Mouse (Mus musculus) intestine, embryonic 15.5 days (tissue): Measurements from ENCODE around the gene Ubash3a. TPM values are rescaled to one million over a fixed set of nuclear protein-coding genes. Genes with fewer than 3 reads are reported as not detected.

Source experiments
- ATAC-seq: fragments of 200-750 bp; cut with Nextera tagmentation; 2 replicates; pipeline ENCODE4 v1.8.0; 2017; ENCODE audit warnings: moderate TSS enrichment, moderate library complexity
- H3K27ac ChIP-seq: fragments of 300-500 bp; sonication (generic); 2 replicates; pipeline ENCODE4 v1.5.1; 2015; ENCODE audit warnings: mild to moderate bottlenecking, inconsistent platforms
- H3K27me3 ChIP-seq: fragments of 300-500 bp; sonication (generic); replicated peaks from 2 replicates; pipeline ENCODE4 v1.6.1; 2015; ENCODE audit warnings: inconsistent platforms
- H3K36me3 ChIP-seq: fragments of 300-500 bp; sonication (generic); 2 replicates; pipeline ENCODE4 v1.6.1; 2015; ENCODE audit warnings: inconsistent platforms
- H3K4me1 ChIP-seq: fragments of 300-500 bp; sonication (generic); replicated peaks from 2 replicates; pipeline ENCODE4 v1.6.1; 2015; ENCODE audit warnings: inconsistent platforms
- H3K4me2 ChIP-seq: fragments of 300-500 bp; sonication (generic); replicated peaks from 2 replicates; pipeline ENCODE4 v1.6.1; 2015; ENCODE audit warnings: mild to moderate bottlenecking, inconsistent platforms
- H3K4me3 ChIP-seq: fragments of 300-500 bp; sonication (generic); replicated peaks from 2 replicates; pipeline ENCODE4 v1.5.1; 2015; ENCODE audit warnings: inconsistent platforms
- H3K9ac ChIP-seq: fragments of 300-500 bp; sonication (generic); 2 replicates; pipeline ENCODE4 v1.6.1; 2015; ENCODE audit warnings: inconsistent platforms
- H3K9me3 ChIP-seq: fragments of 300-500 bp; sonication (generic); 2 replicates; pipeline ENCODE4 v1.6.1; 2016; ENCODE audit warnings: inconsistent platforms
- WGBS: fragments of 180-500 bp; shearing (Covaris S2); methylation state at CpG from one replicate; pipeline ENCODE4 v1.1.7; 2015; 5-methylcytosine and 5-hydroxymethylcytosine counted together
- polyA plus RNA-seq: library from polyadenylated mRNA; unstranded; fragments of >200 nt; fragmentation: Nextera tagmentation; extraction: Ambion mirVana; gene quantifications from 2 replicates; pipeline ENCODE4 v1.2.1, GENCODE M21; 2015

The Ubash3a gene
- polyA plus RNA-seq, 1 experiment from 2014 or later, result 0.20 TPM

- Histone ChIP-seq H3K27me3 (no peaks in the 10 kb centered on the region), H3K4me1 (peaks cover 3% of the 10 kb centered on the region; the same call in 1 of the 2 replicates), H3K36me3 (no peaks in the 10 kb centered on the region), H3K27ac (no peak overlapping the region), H3K4me2 (no peak overlapping the region), H3K9me3 (no peaks in the 10 kb centered on the region), H3K4me3 (no peak overlapping the region), H3K9ac (no peak overlapping the region)
- no peak for ATAC-seq
- 73% methylated on average over 8 of the region's 8 CpGs for WGBS
Measured at GRCm38 (mm10) chr17:31191825-31192224, 15.8 kb upstream of the Ubash3a start.

GRCm38 (mm10) chr17:31192663-31193062 lies 15.0 kb upstream of the Ubash3a start:
- Histone ChIP-seq H3K4me2 (no peak overlapping the region), H3K27ac (no peak overlapping the region), H3K27me3 (no peaks in the 10 kb centered on the region), H3K9ac (no peak overlapping the region), H3K4me1 (peaks cover 3% of the 10 kb centered on the region; the same call in 1 of the 2 replicates), H3K9me3 (no peaks in the 10 kb centered on the region), H3K4me3 (no peak overlapping the region), H3K36me3 (no peaks in the 10 kb centered on the region)
- 41% methylated on average over 2 of the region's 2 CpGs for WGBS
- no peak for ATAC-seq

GRCm38 (mm10) chr17:31193360-31193759 lies 14.3 kb upstream of the Ubash3a start:
- Histone ChIP-seq H3K27ac (no peak overlapping the region), H3K9me3 (no peaks in the 10 kb centered on the region), H3K36me3 (no peaks in the 10 kb centered on the region), H3K9ac (no peak overlapping the region), H3K4me3 (no peak overlapping the region), H3K27me3 (no peaks in the 10 kb centered on the region), H3K4me1 (peaks cover 3% of the 10 kb centered on the region; the same call in 1 of the 2 replicates), H3K4me2 (no peak overlapping the region)
- no peak; the same call in 1 of the 2 replicates for ATAC-seq
- 70% methylated on average over 9 of the region's 9 CpGs for WGBS

- Histone ChIP-seq H3K9ac (no peak overlapping the region), H3K9me3 (no peaks in the 10 kb centered on the region), H3K27ac (no peak overlapping the region), H3K4me1 (peaks cover 3% of the 10 kb centered on the region; the same call in 1 of the 2 replicates), H3K27me3 (no peaks in the 10 kb centered on the region), H3K36me3 (no peaks in the 10 kb centered on the region), H3K4me2 (no peak overlapping the region), H3K4me3 (no peak overlapping the region)
- 86% methylated on average over 6 of the region's 6 CpGs for WGBS
- ATAC-seq, result no peak
Measured at GRCm38 (mm10) chr17:31195207-31195606, 12.5 kb upstream of the Ubash3a start.

GRCm38 (mm10) chr17:31196283-31196682 lies 11.4 kb upstream of the Ubash3a start:
- H3K4me2 ChIP-seq, result no peak overlapping the region
- H3K27ac ChIP-seq, result no peak overlapping the region
- no peaks in the 10 kb centered on the region for H3K27me3 ChIP-seq
- H3K9me3 ChIP-seq, result no peaks in the 10 kb centered on the region
- no peak overlapping the region for H3K4me3 ChIP-seq
- no peaks in the 10 kb centered on the region for H3K36me3 ChIP-seq
- 78% methylated on average over 7 of the region's 7 CpGs for WGBS
- H3K9ac ChIP-seq, result no peak overlapping the region
- peaks cover 3% of the 10 kb centered on the region; the same call in 1 of the 2 replicates for H3K4me1 ChIP-seq
- ATAC-seq, result no peak

GRCm38 (mm10) chr17:31198877-31199276 lies 8.8 kb upstream of the Ubash3a start, which contains the start of gene Tmprss3:
TSS of gene Tmprss3 (minus strand) at chr17:31198977.
- WGBS, result 90% methylated on average over 11 of the region's 11 CpGs
- Histone ChIP-seq H3K27ac (no peak within 1 kb of the TSS), H3K9me3 (no peaks in the 10 kb centered on the region), H3K4me2 (no peak within 1 kb of the TSS), H3K36me3 (no peaks in the 10 kb centered on the region), H3K9ac (no peak within 1 kb of the TSS), H3K4me1 (no peaks in the 10 kb centered on the region), H3K27me3 (no peaks in the 10 kb centered on the region), H3K4me3 (no peak within 1 kb of the TSS)
- no peak for ATAC-seq

- no peak overlapping the region for H3K4me3 ChIP-seq
- no peaks in the 10 kb centered on the region for H3K9me3 ChIP-seq
- ATAC-seq, result no peak
- WGBS, result 81% methylated on average over 8 of the region's 8 CpGs
- no peaks in the 10 kb centered on the region for H3K4me1 ChIP-seq
- no peak overlapping the region for H3K4me2 ChIP-seq
- no peak overlapping the region for H3K27ac ChIP-seq
- H3K36me3 ChIP-seq, result no peaks in the 10 kb centered on the region
- H3K27me3 ChIP-seq, result no peaks in the 10 kb centered on the region
- no peak overlapping the region for H3K9ac ChIP-seq
Measured at GRCm38 (mm10) chr17:31208654-31209053, 981 bp downstream of the Ubash3a start.

GRCm38 (mm10) chr17:31209376-31209930 lies 1.8 kb downstream of the Ubash3a start:
- Histone ChIP-seq H3K4me3 (no peak overlapping the region), H3K4me1 (no peaks in the 10 kb centered on the region), H3K9me3 (no peaks in the 10 kb centered on the region), H3K4me2 (no peak overlapping the region), H3K9ac (no peak overlapping the region), H3K27ac (no peak overlapping the region), H3K27me3 (no peaks in the 10 kb centered on the region), H3K36me3 (no peaks in the 10 kb centered on the region)
- WGBS, result 90% methylated on average over 11 of the region's 11 CpGs
- ATAC-seq, result no peak

- Histone ChIP-seq H3K27ac (no peak overlapping the region), H3K27me3 (no peaks in the 10 kb centered on the region), H3K4me1 (no peaks in the 10 kb centered on the region), H3K36me3 (no peaks in the 10 kb centered on the region), H3K4me2 (no peak overlapping the region), H3K9me3 (no peaks in the 10 kb centered on the region), H3K9ac (no peak overlapping the region), H3K4me3 (no peak overlapping the region)
- WGBS, result 83% methylated on average over 7 of the region's 7 CpGs
- no peak for ATAC-seq
Measured at GRCm38 (mm10) chr17:31210299-31210698, 2.6 kb downstream of the Ubash3a start.

GRCm38 (mm10) chr17:31211881-31212280 lies 4.2 kb downstream of the Ubash3a start:
- Histone ChIP-seq H3K4me3 (no peak overlapping the region), H3K9ac (no peak overlapping the region), H3K27ac (no peak overlapping the region), H3K36me3 (no peaks in the 10 kb centered on the region), H3K4me1 (0 out of 2 replicates have a peak, but pooled peaks cover 2% of the 10 kb centered on the region), H3K9me3 (no peaks in the 10 kb centered on the region), H3K4me2 (no peak overlapping the region), H3K27me3 (no peaks in the 10 kb centered on the region)
- WGBS, result 84% methylated on average over 6 of the region's 6 CpGs
- no peak for ATAC-seq

- H3K4me1 ChIP-seq, result 0 out of 2 replicates have a peak, but pooled peaks cover 2% of the 10 kb centered on the region
- H3K9ac ChIP-seq, result no peak overlapping the region; the same call in 1 of the 2 replicates
- H3K27ac ChIP-seq, result peak overlapping the region; percentile 13; the same call in 1 of the 2 replicates
- WGBS, result 56% methylated on average over 5 of the region's 5 CpGs
- no peaks in the 10 kb centered on the region for H3K36me3 ChIP-seq
- H3K9me3 ChIP-seq, result no peaks in the 10 kb centered on the region
- H3K4me3 ChIP-seq, result no peak overlapping the region
- H3K27me3 ChIP-seq, result no peaks in the 10 kb centered on the region
- no peak overlapping the region for H3K4me2 ChIP-seq
- ATAC-seq, result peak; percentile 17; the same call in 1 of the 2 replicates
Measured at GRCm38 (mm10) chr17:31216068-31216955, 8.6 kb downstream of the Ubash3a start.

- Histone ChIP-seq H3K9ac (no peak overlapping the region), H3K27me3 (no peaks in the 10 kb centered on the region), H3K4me1 (no peaks in the 10 kb centered on the region), H3K4me3 (no peak overlapping the region), H3K27ac (no peak overlapping the region), H3K9me3 (no peaks in the 10 kb centered on the region), H3K4me2 (no peak overlapping the region), H3K36me3 (no peaks in the 10 kb centered on the region)
- ATAC-seq, result no peak
- WGBS, result 56% methylated on average over 4 of the region's 4 CpGs
Measured at GRCm38 (mm10) chr17:31222810-31223310, 15.2 kb downstream of the Ubash3a start.
